Mouse (Mus musculus) embryonic fibroblast, embryonic 13.5 days (primary cell): ENCODE results near the gene Rhpn2.

ENCODE experiments used
- CTCF ChIP-seq: IDR thresholded peaks from 2 replicates; pipeline ENCODE4 v1.5.1; 2011; ENCODE audit warnings: mild to moderate bottlenecking, control low read depth, low read length, moderate library complexity, borderline replicate concordance; ENCODE audit not compliant: insufficient read depth
- POLR2A ChIP-seq: IDR thresholded peaks from 2 replicates; pipeline ENCODE4 v1.6.1; 2011; ENCODE audit warnings: low read depth, mild to moderate bottlenecking, control low read depth, low read length, moderate library complexity

GRCm38 (mm10) chr7:35415801-35416653 is 82.1 kb downstream of the Rhpn2 start:
- TF ChIP-seq POLR2A (no peak), CTCF (no peak)
